Mouse (Mus musculus): ENCODE results near the gene A630076J17Rik. TPM values are rescaled to one million over a fixed set of nuclear protein-coding genes. Genes with fewer than 3 reads are reported as not detected.

Gene A630076J17Rik
- polyA plus RNA-seq, 1 experiment, result not detected

- Histone ChIP-seq H3K4me3 (replicated peaks) (peak within 1 kb of the TSS; percentile 72), H3K27me3 (ENCODE audit: control insufficient read depth) (peaks cover 7% of the 10 kb centered on the region; the same call in 1 of the 2 replicates), H3K4me1 (ENCODE audit: control insufficient read depth) (peaks cover 20% of the 10 kb centered on the region), H3K36me3 (ENCODE audit: control insufficient read depth) (peaks cover 25% of the 10 kb centered on the region), H3K9me3 (ENCODE audit: control insufficient read depth, low read length) (no peaks in the 10 kb centered on the region)
- no peak for TF ChIP-seq GATA1 (IDR thresholded peaks at IDR 0.05; ENCODE audit: low read length)
Observed at GRCm38 (mm10) chr3:107278479-107279269, 48.3 kb downstream of the A630076J17Rik start, which contains the start of gene Lamtor5. Lamtor5 (plus strand) TSS chr3:107278858.

Other genes with a start within 250 kb of the A630076J17Rik start
- gene Kcna3, start 194.4 kb upstream of the A630076J17Rik start, polyA plus RNA-seq (2012), result not detected in 2 replicates
- gene Kcna2, start 129.5 kb upstream of the A630076J17Rik start, polyA plus RNA-seq (2012), result under 0.01 TPM in 1 of 2 replicates, not detected in the other
- gene Kcna10, start 47.6 kb upstream of the A630076J17Rik start, polyA plus RNA-seq (2012), result not detected in 2 replicates
- not detected in 2 replicates for gene Cym, start 8.9 kb upstream of the A630076J17Rik start, polyA plus RNA-seq (2012)
- not detected in 2 replicates for gene Prok1, start 9.1 kb downstream of the A630076J17Rik start, polyA plus RNA-seq (2012)
- 2.6 and 3.5 TPM in 2 replicates for gene Lamtor5, start 48.2 kb downstream of the A630076J17Rik start, polyA plus RNA-seq (2012)
- not detected in 2 replicates for gene Slc16a4, start 60.6 kb downstream of the A630076J17Rik start, polyA plus RNA-seq (2012)
- 1.1 and 1.6 TPM in 2 replicates for gene Rbm15, start 103.1 kb downstream of the A630076J17Rik start, polyA plus RNA-seq (2012)
- not detected in 2 replicates for gene Kcnc4, start 228.9 kb downstream of the A630076J17Rik start, polyA plus RNA-seq (2012)

All from erythroblast, embryonic 14.5 days (primary cell).